Mouse (Mus musculus) mouse trophoblast stem cell (cell line): ENCODE results near the gene Mc3r.

ENCODE experiments used
- in situ Hi-C, 2 experiments: fragments of 300-500 bp; cut with MseI, MboI; formaldehyde crosslinking; loops; 2 replicates in 1 of 2; 3 replicates in 1 of 2; pipeline ENCODE4 v1.15.1; 2025

Gene Mc3r

DNA sequence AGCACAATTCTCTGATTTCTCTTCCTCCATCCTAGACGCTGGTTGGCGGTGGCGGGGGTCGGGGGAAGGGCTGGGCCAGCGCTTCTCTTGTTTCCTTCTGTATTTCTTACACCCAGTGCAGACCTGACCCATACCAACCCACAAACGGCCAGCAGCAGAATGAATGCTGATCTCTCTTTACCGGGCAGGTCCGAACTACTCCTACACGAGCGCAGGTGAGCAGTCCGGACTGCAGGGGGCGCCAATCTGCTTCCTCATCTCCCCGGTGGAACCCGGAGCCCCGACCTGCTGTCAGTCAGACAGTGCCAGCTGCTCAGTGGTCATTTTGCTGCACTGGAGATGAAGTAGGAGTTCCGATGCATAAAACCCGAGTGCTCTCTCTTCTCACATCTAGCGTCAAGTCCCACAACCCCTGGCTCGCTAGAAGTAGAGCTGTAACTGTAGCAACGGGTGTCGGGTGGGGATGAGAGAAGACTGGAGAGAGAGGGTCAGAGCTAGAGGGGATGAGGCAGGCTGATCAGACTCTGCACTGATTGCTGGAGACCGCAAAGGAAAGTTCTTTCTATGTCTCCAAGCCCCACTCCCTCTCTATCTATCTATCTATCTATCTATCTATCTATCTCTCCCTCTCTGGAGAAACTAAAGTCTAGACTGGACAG is at the start of gene Mc3r:
Mc3r (plus strand) TSS at position 387 of the 659 bp plus-strand sequence.
- in situ Hi-C loops = loop anchor here (5.0 kb wide), 1 partner anchor 74 kb away; no protein-coding TSS in a partner anchor

DNA sequence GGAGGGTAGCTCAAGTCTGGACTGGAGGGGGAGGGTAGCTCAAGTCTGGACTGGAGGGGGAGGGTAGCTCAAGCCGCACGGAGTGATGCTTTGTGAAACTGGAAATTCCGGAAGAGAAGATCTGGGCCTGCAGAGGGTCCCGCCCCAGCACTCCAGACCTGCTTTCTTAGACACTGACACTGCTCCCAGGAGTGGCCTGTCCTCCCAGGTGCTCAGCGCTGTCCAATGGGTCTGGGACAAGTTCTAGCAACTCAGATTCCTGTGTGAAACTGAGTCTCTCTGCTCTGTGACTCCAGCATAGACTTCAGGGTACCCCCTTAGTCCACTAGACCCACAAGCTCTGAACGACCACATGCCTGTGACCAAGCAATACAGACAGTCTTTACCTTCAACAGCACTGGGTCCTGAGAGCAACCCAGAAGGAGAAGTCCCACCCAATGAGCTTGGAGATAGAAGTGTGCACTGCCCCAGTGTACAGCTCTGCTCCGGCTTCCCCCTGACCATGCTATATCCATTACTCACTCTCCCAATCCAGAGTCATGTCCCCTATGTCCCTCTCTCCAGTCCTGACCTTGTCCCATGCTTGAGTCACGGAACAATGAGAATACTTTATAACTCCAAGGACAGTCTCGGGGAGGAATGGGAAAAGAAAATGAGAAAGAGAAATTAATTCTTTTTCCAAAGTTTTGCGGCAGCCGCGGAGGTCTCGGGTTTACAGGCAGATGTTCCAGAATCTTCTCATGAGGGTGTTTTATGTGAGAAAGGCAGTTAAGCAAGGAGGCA is 46.1 kb upstream of the Mc3r start:
- in situ Hi-C loops = loop anchor here in 1 of 2 experiments (25.0 kb wide), 1 partner anchor 1290 kb away; no protein-coding TSS in a partner anchor

DNA sequence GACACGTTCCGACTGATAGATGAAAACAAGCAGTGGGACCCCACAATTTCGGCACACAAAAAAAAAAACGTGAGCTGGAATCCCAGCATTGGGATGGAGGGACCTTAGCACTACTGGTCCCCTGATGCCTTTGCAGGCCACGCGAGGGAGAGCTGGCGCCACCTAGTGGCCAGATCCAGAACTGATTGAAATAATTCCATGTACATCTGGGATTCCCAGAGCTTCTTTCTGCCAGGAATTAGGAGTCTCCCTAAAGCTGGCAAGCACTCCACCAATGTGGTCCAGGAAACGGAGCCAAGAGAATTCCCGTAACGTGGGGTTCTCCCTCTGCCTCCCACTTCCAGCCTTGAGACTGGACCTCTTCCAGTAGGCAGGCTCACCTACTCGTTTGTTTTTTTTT is 41.3 kb upstream of the Mc3r start:
- in situ Hi-C loops = loop anchor here in 1 of 2 experiments (25.0 kb wide), 1 partner anchor 1295 kb away; no protein-coding TSS in a partner anchor

DNA sequence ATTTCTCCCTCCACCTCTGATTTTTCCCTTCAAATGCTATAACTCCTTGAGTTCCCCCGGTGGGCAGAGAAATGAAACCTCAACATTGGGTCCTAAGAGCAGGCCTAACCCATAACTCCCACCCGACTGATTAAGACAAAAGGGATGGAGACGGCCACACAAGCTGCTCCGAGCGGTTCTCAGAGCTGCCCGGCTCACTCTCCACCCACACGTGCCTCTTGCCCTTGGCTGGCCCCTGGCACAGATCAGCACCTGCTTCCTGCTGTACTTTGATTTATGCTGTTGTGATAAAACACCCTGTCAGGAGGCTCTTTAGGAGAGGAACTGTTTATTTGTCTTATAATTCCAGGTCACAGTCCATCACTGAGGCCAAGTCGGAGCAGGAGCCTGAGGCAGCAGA is 34.8 kb upstream of the Mc3r start:
- in situ Hi-C loops = loop anchor here (10.0 to 25.0 kb wide), 4 partner anchors 149 to 1339 kb away; no protein-coding TSS in a partner anchor

DNA sequence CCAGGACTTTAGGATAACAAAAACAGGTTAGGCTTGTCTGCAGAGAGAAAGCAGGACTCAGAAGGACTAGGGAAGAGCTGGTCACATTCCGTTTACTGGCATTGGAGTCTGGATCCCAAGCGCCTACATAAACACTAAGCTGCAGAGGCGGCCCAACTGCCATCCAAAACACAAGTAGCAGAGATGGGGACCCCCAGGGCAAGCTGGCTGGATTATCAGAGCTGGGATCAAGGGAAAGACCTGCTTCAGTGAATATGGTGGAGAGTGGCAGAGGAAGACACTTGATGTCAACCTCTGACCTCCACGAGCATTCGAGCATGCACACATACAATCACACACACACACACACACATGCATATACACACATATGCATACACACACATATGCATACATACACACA is 34.0 kb upstream of the Mc3r start:
- in situ Hi-C loops = loop anchor here (10.0 to 25.0 kb wide), 4 partner anchors 150 to 1340 kb away; no protein-coding TSS in a partner anchor

DNA sequence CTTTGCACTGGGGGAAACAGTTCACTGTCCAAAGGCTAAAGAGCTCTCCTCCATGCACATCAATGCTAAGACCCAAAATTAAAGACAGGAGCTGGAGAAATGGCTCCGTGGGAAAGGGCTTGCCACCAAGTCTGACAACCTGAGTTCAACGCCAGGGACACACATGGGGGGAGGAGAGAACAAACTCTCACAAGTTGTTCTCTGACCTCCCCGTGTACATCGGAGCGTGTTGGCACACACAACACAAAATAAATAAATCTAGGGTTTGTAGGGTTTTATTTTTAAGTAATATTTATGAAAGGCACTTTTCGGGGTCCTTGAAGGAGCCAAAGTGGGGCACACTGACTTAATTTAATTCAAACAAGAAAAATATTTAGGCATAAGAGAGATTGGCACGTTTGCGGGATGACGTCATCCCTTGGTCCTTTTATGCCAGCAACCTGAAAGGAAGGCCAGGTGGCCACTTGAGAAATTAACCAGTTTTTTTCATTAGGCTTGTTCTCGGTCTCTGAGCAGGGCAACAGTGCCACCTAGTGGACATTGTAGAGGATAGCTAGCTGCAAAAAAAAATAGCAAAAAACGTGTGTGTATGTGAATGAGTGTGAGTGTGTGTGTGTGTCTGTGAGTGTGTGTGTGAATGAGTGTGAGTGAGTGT is 32.7 kb upstream of the Mc3r start:
- in situ Hi-C loops = loop anchor here (10.0 to 25.0 kb wide), 4 partner anchors 151 to 1341 kb away; no protein-coding TSS in a partner anchor

DNA sequence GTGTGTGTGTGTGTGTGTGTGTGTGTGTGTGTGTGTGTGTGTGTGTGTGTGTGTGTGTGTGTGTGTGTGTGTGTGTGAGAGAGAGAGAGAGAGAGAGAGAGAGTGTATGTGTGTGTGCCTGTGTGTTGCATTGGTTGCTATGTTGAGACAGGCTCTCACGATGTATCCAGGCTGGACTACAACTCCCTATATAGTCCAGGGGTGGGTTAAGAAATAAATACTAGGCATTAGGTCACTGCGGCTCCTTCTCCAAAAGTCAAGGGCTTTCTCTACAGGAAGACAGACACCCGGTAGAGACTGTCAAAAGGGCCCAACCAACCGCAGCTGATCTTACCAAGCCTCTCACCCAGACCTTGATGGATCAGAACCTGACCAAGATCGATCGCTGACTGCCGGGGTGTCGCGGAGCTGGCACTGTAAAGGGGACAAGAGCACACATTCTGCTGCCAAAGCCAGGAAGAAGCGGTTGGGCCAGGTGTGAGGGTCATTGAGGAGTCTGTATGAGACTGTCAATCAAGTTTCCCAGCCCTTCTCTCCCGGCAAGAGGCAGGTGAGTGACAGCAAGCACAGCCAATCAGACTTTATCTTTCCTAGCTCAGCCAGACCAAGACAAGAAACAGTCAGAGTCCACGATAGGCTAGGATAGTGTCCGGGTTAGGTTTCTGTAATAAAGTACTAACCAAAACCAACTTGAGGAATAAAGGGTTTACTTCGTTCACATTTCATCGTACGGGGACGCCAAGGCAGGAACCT is 32.0 kb upstream of the Mc3r start:
- in situ Hi-C loops = loop anchor here (10.0 to 25.0 kb wide), 4 partner anchors 152 to 1342 kb away; no protein-coding TSS in a partner anchor

DNA sequence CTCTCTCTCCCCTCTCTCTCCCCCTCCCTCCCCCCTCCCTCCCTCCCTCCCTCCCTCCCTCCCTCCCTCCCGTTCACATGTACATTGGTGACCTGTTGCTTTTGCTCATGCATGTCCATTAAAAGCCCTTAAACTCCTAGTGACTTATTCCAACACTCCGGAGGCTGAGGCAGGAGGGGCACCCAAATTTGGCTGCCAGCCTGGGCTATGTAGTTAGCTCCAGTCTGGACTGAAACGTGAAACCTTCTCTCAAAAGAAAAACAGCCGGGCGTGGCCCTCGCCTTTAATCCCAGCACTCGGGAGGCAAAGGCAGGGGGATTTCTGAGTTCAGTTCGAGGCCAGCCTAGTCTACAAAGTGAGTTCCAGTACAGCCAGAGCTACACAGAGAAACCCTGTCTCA is 30.4 kb upstream of the Mc3r start:
- in situ Hi-C loops = loop anchor here (10.0 to 25.0 kb wide), 4 partner anchors 153 to 1343 kb away; no protein-coding TSS in a partner anchor

DNA sequence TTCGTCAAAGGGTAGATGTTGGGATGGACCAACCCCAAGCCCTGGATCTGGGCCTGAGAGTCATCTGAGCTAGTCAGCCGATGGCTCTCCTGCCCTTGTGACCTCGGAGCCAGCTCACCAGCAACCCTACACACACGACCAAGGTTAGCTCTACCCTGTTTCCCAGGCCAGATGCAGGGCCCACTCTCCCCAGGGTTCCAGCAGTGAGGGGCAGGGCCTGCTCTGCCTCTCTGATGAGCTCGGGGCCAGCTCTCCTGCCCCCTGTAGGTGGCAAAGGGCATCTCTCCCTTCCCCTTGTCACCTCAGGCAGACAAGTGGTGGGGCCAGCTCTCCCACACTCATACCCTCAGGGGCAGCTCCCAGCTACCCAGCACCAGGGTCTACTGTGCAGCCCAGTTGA is 29.1 kb upstream of the Mc3r start:
- in situ Hi-C loops = loop anchor here (10.0 to 25.0 kb wide), 4 partner anchors 154 to 1344 kb away; no protein-coding TSS in a partner anchor

DNA sequence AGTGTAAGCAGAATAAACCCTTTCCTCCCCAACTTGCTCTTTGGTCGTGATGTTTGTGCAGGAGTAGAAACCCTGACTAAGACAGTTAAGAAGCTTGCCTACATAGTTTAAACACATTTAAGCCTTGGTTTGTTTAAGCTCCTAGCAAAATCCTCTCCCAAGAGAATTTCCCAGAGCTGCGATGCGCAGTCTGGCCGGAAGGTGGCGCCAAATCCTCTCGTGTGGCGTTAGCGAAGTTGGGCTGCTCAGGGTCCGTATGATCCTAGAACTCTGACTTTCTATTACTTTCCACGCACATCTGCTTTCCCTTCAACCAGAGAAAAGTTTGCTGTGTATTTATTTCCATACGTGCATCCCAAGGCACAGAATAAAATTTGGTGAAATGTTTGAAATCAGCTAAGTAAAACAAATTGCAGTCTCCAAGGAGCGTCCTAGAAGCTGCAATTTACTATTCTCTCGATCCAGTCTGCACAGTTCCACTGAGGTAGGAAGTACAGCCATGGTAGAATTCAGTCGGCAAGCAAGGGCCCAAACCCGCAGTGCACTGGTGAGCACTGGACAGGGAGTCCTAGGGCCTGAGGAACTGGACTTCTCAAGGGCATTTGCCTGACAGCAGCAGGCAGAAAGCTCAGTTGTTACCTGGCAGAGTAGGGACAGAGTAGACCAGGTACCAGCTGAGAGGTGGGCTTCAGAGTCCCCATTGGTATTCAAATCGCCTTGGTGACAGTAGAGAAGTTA is 26.5 kb upstream of the Mc3r start:
- in situ Hi-C loops = loop anchor here in 1 of 2 experiments (25.0 kb wide), 1 partner anchor 1310 kb away; no protein-coding TSS in a partner anchor

DNA sequence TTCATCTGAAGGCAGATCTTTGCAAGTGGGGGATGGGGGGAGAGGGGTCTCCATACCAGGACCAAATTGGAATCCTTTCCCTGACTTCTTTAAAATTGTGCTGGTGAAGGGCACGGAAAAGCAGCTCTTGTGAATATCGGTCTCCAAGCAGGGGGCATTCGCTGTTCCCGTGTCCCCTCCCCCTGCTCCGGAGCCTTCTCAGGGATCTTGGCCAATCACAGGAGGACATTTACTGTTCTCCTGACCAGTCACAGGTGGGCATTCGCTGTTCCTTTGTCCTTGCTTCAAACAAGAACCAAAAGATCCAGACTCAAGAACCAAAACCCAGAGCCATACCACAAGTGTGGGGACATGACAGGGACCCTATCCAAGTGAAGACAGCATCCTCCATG is 25.9 kb upstream of the Mc3r start:
- in situ Hi-C loops = loop anchor here in 1 of 2 experiments (25.0 kb wide), 1 partner anchor 1310 kb away; no protein-coding TSS in a partner anchor

DNA sequence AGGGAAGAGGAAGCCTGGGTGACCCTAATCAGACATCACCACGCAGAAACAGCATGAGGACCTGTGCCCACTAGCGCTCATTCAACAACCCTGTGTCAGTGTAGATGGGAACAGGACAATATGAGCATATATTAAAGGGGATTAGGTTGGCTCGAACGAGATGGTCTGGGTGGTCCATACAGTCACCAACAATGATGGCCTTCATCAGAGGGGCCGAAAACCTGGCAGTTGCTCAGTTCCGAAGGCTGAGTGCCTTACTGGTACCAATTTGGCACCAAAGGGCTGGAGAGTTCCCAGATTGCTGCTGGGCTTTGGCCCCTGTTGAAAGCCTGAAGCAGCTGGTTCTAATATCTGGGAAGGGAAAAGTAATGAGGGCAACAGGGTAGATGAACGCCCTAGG is 25.4 kb upstream of the Mc3r start:
- in situ Hi-C loops = loop anchor here in 1 of 2 experiments (25.0 kb wide), 1 partner anchor 1311 kb away; no protein-coding TSS in a partner anchor

DNA sequence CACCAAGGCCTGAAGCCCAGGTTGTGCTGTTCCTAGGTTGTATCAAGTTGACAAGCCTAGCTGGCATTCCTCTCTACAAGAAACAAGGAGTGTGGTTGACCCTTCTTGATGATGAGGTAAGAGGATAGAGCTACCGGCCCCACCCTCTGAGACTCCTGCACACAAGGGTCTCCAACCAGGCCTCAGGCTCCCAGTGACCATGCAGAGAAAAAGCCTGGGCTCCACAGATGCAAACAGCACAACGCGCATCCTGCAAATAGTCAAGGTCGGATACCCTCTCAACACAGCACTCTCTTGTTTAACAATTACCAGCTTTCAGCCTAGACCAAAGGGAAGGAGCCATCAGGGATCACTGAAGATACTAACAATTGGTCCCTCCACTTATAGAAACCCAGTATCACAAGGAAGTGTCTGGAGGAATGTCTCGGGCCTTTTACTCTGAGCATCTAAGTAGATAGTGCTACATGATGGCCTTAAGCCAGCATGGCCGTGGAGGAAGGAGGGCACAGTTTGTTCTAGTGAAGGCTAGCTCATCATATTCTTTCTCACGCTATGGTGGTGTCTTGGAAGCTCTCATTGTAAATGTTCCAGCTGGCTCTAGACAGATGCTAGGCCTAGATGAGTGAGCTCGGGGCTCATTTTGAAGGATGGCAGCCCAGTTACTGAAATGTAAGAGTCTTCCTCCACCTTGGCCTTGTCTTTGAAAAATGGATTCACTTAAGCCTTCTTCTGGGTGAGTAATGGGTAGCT is 24.7 kb upstream of the Mc3r start:
- in situ Hi-C loops = loop anchor here in 1 of 2 experiments (25.0 kb wide), 1 partner anchor 1311 kb away; no protein-coding TSS in a partner anchor

DNA sequence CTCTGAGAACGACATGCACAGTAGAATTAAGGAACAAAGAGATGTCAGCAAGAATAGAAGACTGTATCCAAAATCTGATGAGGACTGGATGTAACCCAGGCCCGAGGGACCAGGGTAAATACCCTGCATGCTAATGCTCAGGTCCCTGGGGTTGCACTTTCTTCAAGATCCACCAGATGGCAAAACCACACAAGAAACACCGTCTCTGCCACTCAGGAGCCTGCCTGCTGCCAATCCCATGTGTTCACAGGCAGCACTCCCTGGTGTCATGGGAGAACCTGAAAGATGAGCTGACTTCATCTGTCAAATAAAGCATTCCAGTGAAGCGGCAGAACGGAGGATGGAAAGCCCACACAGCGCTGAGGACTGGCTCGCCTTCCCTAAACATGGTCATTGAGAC is 21.3 kb upstream of the Mc3r start:
- in situ Hi-C loops = no loop called here

DNA sequence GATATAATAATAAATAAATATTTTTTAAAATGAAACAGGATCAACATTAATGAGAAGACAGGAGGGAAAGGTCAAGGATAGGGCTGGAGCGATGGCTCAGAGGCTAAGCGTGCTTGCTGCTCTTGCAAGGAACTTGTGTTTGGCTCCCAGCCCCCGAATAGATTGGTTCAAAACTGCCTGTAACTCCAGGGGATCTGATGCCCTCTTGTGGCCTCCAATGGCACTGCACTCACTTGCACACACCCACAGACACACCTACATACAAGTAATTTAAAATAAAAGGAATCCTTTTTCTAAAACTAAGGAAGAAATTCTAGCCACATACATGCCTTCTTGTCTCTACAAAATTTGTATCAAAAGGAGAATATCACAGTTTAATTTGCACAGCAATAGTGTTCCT is 20.5 kb upstream of the Mc3r start:
- in situ Hi-C loops = no loop called here

DNA sequence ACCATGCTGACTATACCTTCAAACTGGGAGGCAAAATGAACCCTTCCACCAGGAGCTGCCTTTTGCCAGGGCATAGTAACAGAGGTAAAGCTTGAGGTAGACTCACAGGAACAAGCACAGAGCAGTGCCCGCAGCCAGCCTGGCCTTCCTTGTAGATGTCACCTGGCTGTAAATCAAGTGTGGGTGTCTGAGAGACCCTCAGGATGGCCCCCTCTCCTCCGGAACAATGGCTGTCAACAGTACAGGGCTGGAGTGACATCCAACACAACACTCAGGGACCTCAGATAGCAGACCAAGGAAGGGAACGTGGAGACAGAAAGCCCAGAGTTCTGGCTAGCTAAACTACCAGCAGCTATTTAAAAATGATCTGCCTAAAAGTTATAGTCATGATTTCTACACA is 19.1 kb upstream of the Mc3r start:
- in situ Hi-C loops = no loop called here

DNA sequence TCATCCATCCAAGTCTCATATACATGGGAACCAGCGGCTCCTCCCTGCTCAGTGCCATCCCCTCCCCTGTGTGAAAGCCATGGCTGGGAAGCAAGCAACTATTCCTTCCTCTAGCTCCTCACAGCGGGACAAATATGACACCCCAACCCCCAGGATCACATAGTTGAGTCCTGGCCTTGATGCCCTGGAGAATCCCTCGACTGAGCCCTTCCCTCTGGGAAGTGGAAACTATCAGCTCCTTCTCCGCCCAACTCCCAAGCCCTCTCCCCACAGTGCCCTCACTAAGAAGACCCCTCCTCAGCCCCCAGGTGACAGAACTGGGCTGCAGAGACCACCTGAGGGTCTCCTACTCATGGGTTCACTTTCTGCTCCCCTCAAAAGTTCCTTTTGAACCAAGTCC is 18.2 kb upstream of the Mc3r start:
- in situ Hi-C loops = no loop called here

DNA sequence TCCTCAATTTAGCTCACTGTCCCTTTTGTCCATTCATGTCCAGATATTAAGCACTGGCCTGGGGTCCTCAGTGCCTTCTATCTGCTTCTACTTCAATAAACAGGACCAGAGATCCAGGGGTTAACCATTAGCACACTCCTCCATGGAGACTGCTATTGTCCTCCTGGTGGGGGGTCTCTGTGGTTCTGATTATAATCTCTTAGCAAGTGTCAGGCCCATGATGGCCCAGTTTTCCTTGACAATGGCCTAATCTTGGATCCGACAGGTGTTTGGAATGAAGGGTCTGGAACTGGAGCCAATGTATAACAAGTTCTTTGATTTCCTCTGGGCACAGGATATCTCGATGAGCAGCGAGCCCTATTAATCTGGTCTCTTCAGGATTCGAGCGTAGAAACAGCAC is 10.1 kb upstream of the Mc3r start:
- in situ Hi-C loops = no loop called here

DNA sequence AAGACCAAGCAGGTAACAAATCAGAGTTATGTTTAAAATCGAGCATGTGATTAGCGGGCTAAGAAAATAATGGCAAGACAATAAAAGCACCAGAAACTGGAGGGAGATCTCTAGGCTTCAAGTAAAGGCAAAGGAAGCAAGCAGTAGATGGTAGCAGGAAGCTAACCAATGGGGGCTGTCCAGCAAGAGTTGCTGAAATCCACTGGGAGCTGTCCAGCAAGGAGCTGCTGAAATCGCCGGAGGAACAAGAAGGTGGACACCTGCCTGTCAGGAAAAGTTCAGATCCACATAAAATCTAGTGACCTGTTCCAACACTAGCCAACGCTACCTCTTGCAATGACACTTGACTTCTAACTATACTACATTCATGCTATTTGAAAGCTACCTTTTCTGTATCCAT is 7.3 kb upstream of the Mc3r start:
- in situ Hi-C loops = no loop called here
